ENCODE assay signal across 15 mouse cellular contexts in the genomic region with DNA sequence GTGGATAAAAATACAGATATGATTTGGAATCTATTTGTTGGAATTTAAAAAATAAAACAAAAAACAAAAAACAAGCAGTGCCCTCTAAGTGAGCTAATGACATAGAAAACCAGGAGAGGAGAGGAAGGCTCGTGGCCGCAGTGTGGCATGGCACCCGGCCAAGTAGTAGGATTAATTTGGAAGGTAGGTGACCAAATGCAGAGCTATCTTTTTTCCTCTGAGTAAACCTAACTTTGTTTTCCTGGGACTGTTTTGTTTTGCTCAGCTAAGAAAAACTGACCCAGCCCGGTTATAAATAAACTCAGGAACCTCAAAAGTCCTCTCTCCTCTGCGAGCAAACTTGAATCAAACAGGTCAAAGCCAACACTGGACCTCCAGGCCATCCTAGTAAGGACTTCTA. TPM values are rescaled to one million over a fixed set of nuclear protein-coding genes. Genes with fewer than 3 reads are reported as not detected.
DNase-seq lines count a peak whose midpoint lies in the region; ATAC-seq lines count a peak whose summit lies in the region.
"Had no signal": no experiment of that assay in that cellular context is flagged by ENCODE, and none has a peak within 500 bp of the region (broad histone marks: within the 10 kb centered on the region; RNA-seq: fewer than 3 reads in every experiment).

No protein-coding gene starts in this region.

- H3K36me3 ChIP-seq in heart, embryonic 12.5 days: no peaks in the 10 kb centered on the region
- H3K36me3 ChIP-seq: heart, embryonic 15.5 days had no signal

- H3K4me3 ChIP-seq in heart, embryonic 12.5 days: no peak overlapping the region
- H3K4me3 ChIP-seq: myocyte had no signal

- H3K27ac ChIP-seq in heart, embryonic 12.5 days (ENCODE audit: poor library complexity, severe bottlenecking): no peak overlapping the region
- H3K27ac ChIP-seq: heart, embryonic 15.5 days had no signal

- 70% methylated on average over 5 of the region's 5 CpGs for WGBS in heart, embryonic 12.5 days

- peak; percentile 7 to 15 for DNase-seq in heart, postnatal 10 days
- peak; percentile 13 for DNase-seq in right cerebral cortex, postnatal 14 days
- no peak for DNase-seq in right cerebral cortex, adult 18-20 months
- peak; percentile 19 for DNase-seq in gastrocnemius, postnatal 25 days
- DNase-seq in testis, postnatal 10 days (ENCODE audit: low spot score): peak; percentile 60
- no peak for DNase-seq in adrenal gland, adult 8-10 months
- DNase-seq: embryo, embryonic 11 days; liver, postnatal 0 days had no signal

- intact Hi-C loops in heart, postnatal 10 days (cut with DNase I): no loop called here

- no peak overlapping the region for H3K4me2 ChIP-seq in heart, embryonic 12.5 days

- ATAC-seq in heart, embryonic 12.5 days (ENCODE audit: insufficient number of reproducible peaks, low FRiP score): no peak
- ATAC-seq: forebrain, embryonic 14.5 days; intestine, postnatal 0 days; liver, postnatal 0 days had no signal

- H3K4me1 ChIP-seq in heart, embryonic 12.5 days (replicated peaks): peaks cover 13% of the 10 kb centered on the region

- H3K9ac ChIP-seq in heart, embryonic 12.5 days: no peak overlapping the region
- H3K9ac ChIP-seq: liver, postnatal 0 days had no signal

- 0 out of 2 replicates have a peak, but pooled peaks cover 4% of the 10 kb centered on the region for H3K9me3 ChIP-seq in heart, embryonic 12.5 days (replicated peaks)
- H3K9me3 ChIP-seq: heart, embryonic 15.5 days had no signal

- H3K27me3 ChIP-seq in heart, embryonic 12.5 days (replicated peaks): no peaks in the 10 kb centered on the region
- H3K27me3 ChIP-seq: heart, embryonic 15.5 days had no signal

RNA-seq across cellular contexts. Expression of a gene that starts 3.6 kb away (rescaled TPM):
- total RNA-seq in heart, postnatal 10 days (2021): 1 to 10 TPM in 1 of 2 experiments, under 1 TPM in 1; 0.67 to 1.6 TPM
- 5.9 and 6.5 TPM in 2 replicates for polyA plus RNA-seq in heart, embryonic 12.5 days (2016; fragmentation: Nextera tagmentation; extraction: Ambion mirVana)
- 100 to 1,000 TPM; 126 to 231 TPM for total RNA-seq in gastrocnemius, postnatal 25 days (2021)
- 1 to 10 TPM; 1.1 to 2.0 (median 1.5) TPM for total RNA-seq in adrenal gland, adult 8-10 months (2022)

RNA-seq across cellular contexts. Expression of a gene that starts 46.3 kb away (rescaled TPM):
- total RNA-seq in heart, postnatal 10 days (2021): not detected
- not detected in 2 replicates for polyA plus RNA-seq in heart, embryonic 12.5 days (2016; fragmentation: Nextera tagmentation; extraction: Ambion mirVana)
- not detected for total RNA-seq in gastrocnemius, postnatal 25 days (2021)
- total RNA-seq in adrenal gland, adult 8-10 months (2022): not detected
- total RNA-seq: left cerebral cortex, postnatal 25 days had no signal
- polyA plus RNA-seq: forebrain, embryonic 14.5 days; heart, embryonic 15.5 days; intestine, postnatal 0 days; liver, postnatal 0 days; myocyte; stomach, embryonic 16.5 days had no signal

Comparison
In these comparisons a context has a peak if more than half of its experiments do, and no peak if none do; other contexts are left out.
1. DNase-seq: peak in heart, postnatal 10 days (2 of 2), right cerebral cortex, postnatal 14 days (single experiment), gastrocnemius, postnatal 25 days (single experiment) and testis, postnatal 10 days (single experiment); none in right cerebral cortex, adult 18-20 months (single experiment) and adrenal gland, adult 8-10 months (single experiment).
2. RNA of a gene that starts 3.6 kb away (total RNA-seq): 126 to 231 TPM in gastrocnemius, postnatal 25 days; 1.1 to 2.0 TPM in adrenal gland, adult 8-10 months and 0.67 to 1.6 TPM in heart, postnatal 10 days; every median in the first group is over 10 times any median in the second.